ENCODE assay signal across 8 mouse cellular contexts in the genomic region with DNA sequence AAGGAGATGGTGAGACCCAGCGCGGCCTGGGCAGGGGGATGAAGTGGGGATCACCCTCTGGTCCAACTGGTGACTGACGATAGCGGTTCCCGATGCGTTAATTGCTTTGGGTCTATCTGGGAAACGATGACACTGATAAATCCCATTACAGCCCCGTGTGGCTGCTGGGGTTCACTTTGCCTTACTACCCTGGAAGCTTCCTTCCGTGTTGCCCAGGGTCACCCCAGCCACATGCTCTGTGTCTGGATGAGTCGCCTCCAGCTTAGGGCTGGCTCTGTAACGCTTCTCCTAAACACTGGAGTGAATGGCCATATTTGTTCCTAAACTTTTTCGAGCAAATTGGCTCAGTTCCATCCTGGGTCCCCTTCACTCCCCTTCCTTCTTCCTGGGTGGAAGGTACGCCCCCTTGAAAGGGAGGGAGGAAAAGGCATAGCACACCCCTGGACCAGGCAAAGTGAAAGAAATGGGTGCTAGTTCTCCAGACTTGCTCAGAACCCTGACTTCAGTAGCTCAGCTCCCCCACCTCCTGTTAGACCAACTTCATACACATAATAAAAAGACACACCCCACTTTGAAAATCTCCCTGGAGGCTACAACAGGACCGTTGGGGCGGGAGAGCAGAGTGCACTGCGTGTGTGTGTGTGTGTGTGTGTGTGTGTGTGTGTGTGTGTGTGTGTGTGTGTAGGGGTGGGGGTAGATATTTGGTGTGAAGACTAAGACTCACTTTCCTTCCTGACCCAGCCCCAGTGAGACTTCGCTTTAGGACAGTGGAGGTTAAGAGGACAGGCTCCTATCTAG. TPM values are rescaled to one million over a fixed set of nuclear protein-coding genes. Genes with fewer than 3 reads are reported as not detected.
DNase-seq lines count a peak whose midpoint lies in the region; ATAC-seq and TF ChIP-seq lines count a peak whose summit lies in the region.

No protein-coding gene starts in this region.

- peaks cover 53% of the 10 kb centered on the region for H3K79me2 ChIP-seq in C2C12 (ENCODE audit: control insufficient read depth, insufficient read depth)

- no peaks in the 10 kb centered on the region; the same call in 1 of the 2 replicates for H3K27me3 ChIP-seq in cerebellum, adult 2 months (ENCODE audit: control insufficient read depth, insufficient read depth, low read length)
- no peaks in the 10 kb centered on the region for H3K27me3 ChIP-seq in C2C12 (ENCODE audit: control insufficient read depth, insufficient read depth, insufficient read length)
- peaks cover 2% of the 10 kb centered on the region for H3K27me3 ChIP-seq in forebrain, embryonic 11.5 days (ENCODE audit: control insufficient read depth, insufficient read depth, low read length)
- peaks cover 83% of the 10 kb centered on the region for H3K27me3 ChIP-seq in limb, embryonic 13.5 days

- DNase-seq in cerebellum, adult 2 months, result no peak
- no peak for DNase-seq in cerebellum, adult 11 months
- peak; percentile 65 for DNase-seq in forebrain, embryonic 11.5 days (ENCODE audit: low spot score)
- DNase-seq in naive thymus-derived CD4-positive, alpha-beta T cell, adult 2 months (ENCODE audit: low read depth), result peak; percentile 66
- no peak for DNase-seq in ovary, postnatal 10 days (ENCODE audit: low spot score)
- no peak for DNase-seq in cerebellum, adult 11-12 months

- TF ChIP-seq POLR2A in cerebellum, adult 2 months (IDR thresholded peaks at IDR 0.05; ENCODE audit: borderline replicate concordance, insufficient read depth, low read length), result no peak

- peak overlapping the region; percentile 68 for H3ac ChIP-seq in C2C12 (ENCODE audit: control insufficient read depth, insufficient read length, low read depth)

- H3K4me3 ChIP-seq in cerebellum, adult 2 months (replicated peaks; ENCODE audit: insufficient read depth, low read depth, low read length), result peak overlapping the region; percentile 55
- peak overlapping the region; percentile 59 for H3K4me3 ChIP-seq in C2C12 (ENCODE audit: insufficient read depth, poor library complexity, severe bottlenecking)
- H3K4me3 ChIP-seq in forebrain, embryonic 11.5 days (ENCODE audit: low read depth, low read length), result peak overlapping the region; percentile 82
- H3K4me3 ChIP-seq in limb, embryonic 13.5 days, result peak overlapping the region; percentile 57

- H3K27ac ChIP-seq in cerebellum, adult 2 months (ENCODE audit: insufficient read depth, low read length), result peak overlapping the region; percentile 67; the same call in 1 of the 2 replicates
- H3K27ac ChIP-seq in forebrain, embryonic 11.5 days (ENCODE audit: low read depth, low read length), result peak overlapping the region; percentile 99
- H3K27ac ChIP-seq in limb, embryonic 13.5 days, result peak overlapping the region; percentile 33; the same call in 1 of the 2 replicates

- H3K4me1 ChIP-seq in cerebellum, adult 2 months (ENCODE audit: control insufficient read depth, insufficient read depth, low read length), result no peaks in the 10 kb centered on the region; the same call in 1 of the 2 replicates
- H3K4me1 ChIP-seq in forebrain, embryonic 11.5 days (replicated peaks; ENCODE audit: control insufficient read depth, insufficient read depth, low read length), result peaks cover 41% of the 10 kb centered on the region
- H3K4me1 ChIP-seq in limb, embryonic 13.5 days, result peaks cover 73% of the 10 kb centered on the region

- no peak for TF ChIP-seq CTCF in cerebellum, adult 2 months (IDR thresholded peaks at IDR 0.05; ENCODE audit: borderline replicate concordance, insufficient read depth, low read depth, low read length)
- TF ChIP-seq CTCF in C2C12 (IDR thresholded peaks at IDR 0.05; ENCODE audit: control insufficient read depth, insufficient read depth, insufficient read length), result no peak

- peaks cover 8% of the 10 kb centered on the region for H3K36me3 ChIP-seq in C2C12 (ENCODE audit: control insufficient read depth, insufficient read depth)
- H3K36me3 ChIP-seq in forebrain, embryonic 11.5 days (ENCODE audit: control insufficient read depth, insufficient read depth, low read length), result no peaks in the 10 kb centered on the region; the same call in 1 of the 2 replicates
- no peaks in the 10 kb centered on the region for H3K36me3 ChIP-seq in limb, embryonic 13.5 days

- H3K79me3 ChIP-seq in C2C12 (ENCODE audit: low read depth), result peaks cover 28% of the 10 kb centered on the region

- 5% methylated on average over 17 of the region's 17 CpGs for WGBS in cerebellum, adult 2 months
- under 1% methylated on average over 17 of the region's 17 CpGs for WGBS in forebrain, embryonic 11.5 days
- 2% methylated on average over 16 of the region's 17 CpGs for WGBS in limb, embryonic 13.5 days

- peak overlapping the region; percentile 81 for H3K4me2 ChIP-seq in forebrain, embryonic 11.5 days (ENCODE audit: low read depth, low read length, severe bottlenecking)
- H3K4me2 ChIP-seq in limb, embryonic 13.5 days (replicated peaks), result peak overlapping the region; percentile 89

- ATAC-seq in forebrain, embryonic 11.5 days (replicated peaks; ENCODE audit: low FRiP score), result no peak
- ATAC-seq in limb, embryonic 13.5 days (ENCODE audit: low FRiP score, low read depth), result no peak

- no peaks in the 10 kb centered on the region for H3K9me3 ChIP-seq in forebrain, embryonic 11.5 days (ENCODE audit: control insufficient read depth, low read length)
- H3K9me3 ChIP-seq in limb, embryonic 13.5 days, result no peaks in the 10 kb centered on the region

- H3K9ac ChIP-seq in forebrain, embryonic 11.5 days (ENCODE audit: low read length), result peak overlapping the region; percentile 94
- H3K9ac ChIP-seq in limb, embryonic 13.5 days, result peak overlapping the region; percentile 74

TF ChIP-seq in C2C12, 6 proteins besides CTCF, POLR2A, EP300 and RAD21:
- TF ChIP-seq MAX (IDR thresholded peaks at IDR 0.05) (peak; percentile 20), MYOD1 (IDR thresholded peaks at IDR 0.05; ENCODE audit: control insufficient read depth, insufficient read length, low read depth) (no peak)

RNA-seq across cellular contexts. Expression of a gene that starts 0.9 kb away (rescaled TPM):
- 48.7 and 53.4 TPM in 2 replicates for polyA plus RNA-seq in cerebellum, adult 2 months (2012; rRNA removed)
- 18.7 TPM for polyA plus RNA-seq in C2C12 (2012; fragmentation: generic; extraction: Trizol)
- 41.8 and 45.4 TPM in 2 replicates for polyA plus RNA-seq in forebrain, embryonic 11.5 days (2014; fragmentation: Nextera tagmentation; extraction: Ambion mirVana)
- 13.4 and 13.5 TPM in 2 replicates for polyA plus RNA-seq in limb, embryonic 13.5 days (2015; fragmentation: Nextera tagmentation; extraction: Ambion mirVana)

RNA-seq across cellular contexts. Expression of a gene that starts 40.8 kb away (rescaled TPM):
- polyA plus RNA-seq in cerebellum, adult 2 months (2012; rRNA removed), result 86.0 and 96.1 TPM in 2 replicates
- polyA plus RNA-seq in C2C12 (2012; fragmentation: generic; extraction: Trizol), result 46.0 TPM
- 83.3 and 91.5 TPM in 2 replicates for polyA plus RNA-seq in forebrain, embryonic 11.5 days (2014; fragmentation: Nextera tagmentation; extraction: Ambion mirVana)
- 39.0 and 42.1 TPM in 2 replicates for polyA plus RNA-seq in limb, embryonic 13.5 days (2015; fragmentation: Nextera tagmentation; extraction: Ambion mirVana)

RNA-seq across cellular contexts. Expression of a gene that starts 43.2 kb away (rescaled TPM):
- polyA plus RNA-seq in cerebellum, adult 2 months (2012; rRNA removed), result 0.82 and 1.4 TPM in 2 replicates
- not detected for polyA plus RNA-seq in C2C12 (2012; fragmentation: generic; extraction: Trizol)
- not detected in 2 replicates for polyA plus RNA-seq in forebrain, embryonic 11.5 days (2014; fragmentation: Nextera tagmentation; extraction: Ambion mirVana)
- not detected in 2 replicates for polyA plus RNA-seq in limb, embryonic 13.5 days (2015; fragmentation: Nextera tagmentation; extraction: Ambion mirVana)

Comparison
In these comparisons a context has a peak if more than half of its experiments do, and no peak if none do; other contexts are left out.
1. DNase-seq: peak in forebrain, embryonic 11.5 days (single experiment) and naive thymus-derived CD4-positive, alpha-beta T cell, adult 2 months (single experiment); none in cerebellum, adult 2 months (0 of 2), cerebellum, adult 11 months (single experiment), ovary, postnatal 10 days (single experiment) and cerebellum, adult 11-12 months (single experiment).
2. H3K27ac ChIP-seq: peak in every context shown above with its lines; median percentile 99 in forebrain, embryonic 11.5 days; 67 in cerebellum, adult 2 months; 33 in limb, embryonic 13.5 days.
3. Peak in every context shown above with its lines, with median percentiles within 50 percentile points of each other: H3K4me3 ChIP-seq.